Mouse (Mus musculus): ENCODE results near the gene Psme3. TPM values are rescaled to one million over a fixed set of nuclear protein-coding genes. Genes with fewer than 3 reads are reported as not detected.

Psme3 gene
- polyA plus RNA-seq (2016; fragmentation: Nextera tagmentation; extraction: Ambion mirVana) = 131 and 136 TPM in 2 replicates

- Histone ChIP-seq H3K27me3 (replicated peaks) (no peaks in the 10 kb centered on the region), H3K36me3 (peaks cover 34% of the 10 kb centered on the region), H3K4me1 (replicated peaks) (peaks cover 12% of the 10 kb centered on the region), H3K4me3 (peak within 1 kb of the TSS; percentile 92), H3K9ac (peak within 1 kb of the TSS; percentile 96), H3K27ac (ENCODE audit: poor library complexity, severe bottlenecking) (peak within 1 kb of the TSS; percentile 82), H3K9me3 (replicated peaks) (no peaks in the 10 kb centered on the region), H3K4me2 (peak within 1 kb of the TSS; percentile 90)
- under 1% methylated on average over 62 of the region's 62 CpGs for WGBS
- ATAC-seq (ENCODE audit: insufficient number of reproducible peaks, low FRiP score) = peak; percentile 93
These were observed at the start of gene Psme3 for GRCm38 (mm10) chr11:101315665-101316500. Psme3 (plus strand) TSS chr11:101316213.

DNA sequence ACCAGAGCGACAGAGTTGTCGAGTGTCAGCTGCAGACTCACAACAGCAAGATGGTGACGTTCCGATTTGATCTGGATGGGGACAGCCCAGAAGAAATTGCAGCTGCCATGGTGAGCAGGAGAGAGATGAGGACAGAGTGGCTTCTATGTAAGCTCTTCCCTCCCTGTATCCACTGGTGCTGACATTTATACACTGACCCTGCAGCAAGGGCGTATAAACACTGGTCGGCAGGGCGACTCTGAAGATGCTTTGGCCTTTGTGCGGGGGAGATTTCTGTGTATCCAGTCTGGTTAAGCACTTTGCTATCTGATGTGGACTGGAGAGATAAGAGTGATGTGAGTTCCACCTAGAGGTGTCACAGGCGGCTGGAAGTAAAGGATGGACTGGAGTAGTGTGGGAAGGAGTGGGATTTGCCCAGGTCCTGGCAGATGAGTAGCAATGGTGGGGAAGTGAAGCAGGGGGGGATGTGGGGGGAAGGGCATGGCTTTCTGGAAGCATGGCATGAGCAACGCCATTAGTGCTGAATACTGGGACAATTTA lies 46.4 kb upstream of the Psme3 start:
- ATAC-seq (ENCODE audit: insufficient number of reproducible peaks, low FRiP score) = no peak
- H3K27me3 ChIP-seq (replicated peaks) = peaks cover 22% of the 10 kb centered on the region
- peaks cover 20% of the 10 kb centered on the region for H3K4me1 ChIP-seq (replicated peaks)
- no peak overlapping the region for H3K27ac ChIP-seq (ENCODE audit: poor library complexity, severe bottlenecking)
- peak overlapping the region; percentile 38 for H3K4me2 ChIP-seq
- H3K36me3 ChIP-seq = peaks cover 6% of the 10 kb centered on the region; the same call in 1 of the 2 replicates
- H3K4me3 ChIP-seq = no peak overlapping the region
- H3K9ac ChIP-seq = no peak overlapping the region; the same call in 1 of the 2 replicates
- H3K9me3 ChIP-seq (replicated peaks) = no peaks in the 10 kb centered on the region
- WGBS = 17% methylated on average over 10 of the region's 10 CpGs

- Histone ChIP-seq H3K4me3 (no peak overlapping the region), H3K9me3 (replicated peaks) (no peaks in the 10 kb centered on the region), H3K27ac (ENCODE audit: poor library complexity, severe bottlenecking) (no peak overlapping the region), H3K36me3 (peaks cover 19% of the 10 kb centered on the region), H3K4me2 (no peak overlapping the region), H3K27me3 (replicated peaks) (peaks cover 7% of the 10 kb centered on the region; the same call in 1 of the 2 replicates), H3K4me1 (replicated peaks) (peaks cover 28% of the 10 kb centered on the region), H3K9ac (no peak overlapping the region)
- WGBS = 89% methylated on average over 3 of the region's 3 CpGs
- no peak for ATAC-seq (ENCODE audit: insufficient number of reproducible peaks, low FRiP score)
These were observed 43.6 kb upstream of the Psme3 start for GRCm38 (mm10) chr11:101272446-101272845.

DNA sequence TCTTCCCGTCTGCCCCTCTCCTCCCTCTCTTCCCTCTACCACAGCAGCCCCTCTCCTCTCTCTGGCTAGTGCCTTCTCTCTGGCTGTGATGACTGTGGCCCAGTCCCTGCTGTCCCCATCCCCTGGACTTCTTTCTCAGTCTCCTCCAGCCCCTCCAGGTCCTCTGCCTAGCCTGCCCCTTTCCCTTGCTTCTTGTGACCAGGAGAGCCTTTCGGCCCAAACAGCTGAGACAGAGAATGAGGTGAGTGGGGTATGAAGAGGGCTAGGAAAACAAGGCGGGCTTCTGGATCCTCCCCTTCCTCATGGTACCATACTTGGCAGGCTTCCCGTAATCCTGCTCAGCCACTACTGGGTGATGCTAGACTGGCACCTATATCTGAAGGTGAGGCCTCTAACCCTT lies 40.7 kb upstream of the Psme3 start:
- no peak overlapping the region for H3K4me3 ChIP-seq
- H3K9ac ChIP-seq = no peak overlapping the region
- ATAC-seq (ENCODE audit: insufficient number of reproducible peaks, low FRiP score) = no peak
- H3K4me1 ChIP-seq (replicated peaks) = peaks cover 28% of the 10 kb centered on the region
- H3K9me3 ChIP-seq (replicated peaks) = no peaks in the 10 kb centered on the region
- no peak overlapping the region for H3K27ac ChIP-seq (ENCODE audit: poor library complexity, severe bottlenecking)
- 0 out of 2 replicates have a peak, but pooled peaks cover 7% of the 10 kb centered on the region for H3K27me3 ChIP-seq (replicated peaks)
- no peak overlapping the region for H3K4me2 ChIP-seq
- 73% methylated on average over 4 of the region's 4 CpGs for WGBS
- H3K36me3 ChIP-seq = peaks cover 14% of the 10 kb centered on the region

DNA sequence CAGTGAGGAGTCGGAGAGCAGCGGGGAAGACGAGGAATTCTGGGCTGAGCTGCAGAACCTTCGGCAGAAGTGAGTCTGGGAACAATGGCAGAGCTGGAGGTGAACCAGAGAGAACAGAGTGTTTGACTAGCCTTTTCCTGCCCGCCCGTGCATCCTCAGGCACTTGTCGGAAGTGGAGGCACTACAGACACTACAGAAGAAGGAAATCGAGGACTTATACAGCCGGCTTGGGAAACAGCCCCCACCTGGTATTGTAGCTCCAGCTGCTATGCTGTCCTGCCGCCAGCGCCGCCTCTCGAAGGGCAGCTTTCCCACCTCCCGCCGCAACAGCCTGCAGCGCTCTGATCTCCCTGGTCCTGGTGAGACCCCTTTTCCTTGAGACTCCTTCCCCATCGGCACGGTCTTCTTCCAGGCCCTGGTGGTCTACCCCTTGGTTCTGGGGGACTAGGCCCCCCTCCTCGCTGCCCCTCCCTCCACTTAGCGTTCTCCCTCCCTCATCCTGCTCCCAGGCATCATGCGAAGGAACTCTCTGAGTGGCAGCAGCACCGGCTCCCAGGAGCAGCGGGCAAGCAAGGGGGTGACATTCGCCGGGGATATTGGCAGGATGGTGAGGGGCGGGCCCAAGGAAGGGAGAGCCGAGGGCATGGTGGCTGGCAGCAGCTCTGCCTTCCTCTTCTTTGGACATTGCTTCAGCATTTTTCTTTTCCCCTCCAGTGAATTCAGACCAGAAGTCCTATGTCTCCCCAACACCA lies 39.5 kb upstream of the Psme3 start:
- no peak for ATAC-seq (ENCODE audit: insufficient number of reproducible peaks, low FRiP score)
- H3K27me3 ChIP-seq (replicated peaks) = 0 out of 2 replicates have a peak, but pooled peaks cover 9% of the 10 kb centered on the region
- peak overlapping the region; percentile 87 for H3K4me2 ChIP-seq
- H3K4me1 ChIP-seq (replicated peaks) = peaks cover 28% of the 10 kb centered on the region
- H3K27ac ChIP-seq (ENCODE audit: poor library complexity, severe bottlenecking) = no peak overlapping the region
- H3K9me3 ChIP-seq (replicated peaks) = no peaks in the 10 kb centered on the region
- H3K9ac ChIP-seq = 0 out of 2 replicates have a peak overlapping the region, but pooled peaks have one; percentile 43
- H3K4me3 ChIP-seq = peak overlapping the region; percentile 10; the same call in 1 of the 2 replicates
- 29% methylated on average over 27 of the region's 27 CpGs for WGBS
- H3K36me3 ChIP-seq = peaks cover 14% of the 10 kb centered on the region

- Histone ChIP-seq H3K27me3 (replicated peaks) (0 out of 2 replicates have a peak, but pooled peaks cover 9% of the 10 kb centered on the region), H3K36me3 (peaks cover 14% of the 10 kb centered on the region), H3K9me3 (replicated peaks) (no peaks in the 10 kb centered on the region), H3K4me1 (replicated peaks) (peaks cover 28% of the 10 kb centered on the region), H3K4me3 (peak overlapping the region; percentile 84), H3K9ac (peak overlapping the region; percentile 86), H3K4me2 (peak overlapping the region; percentile 87), H3K27ac (ENCODE audit: poor library complexity, severe bottlenecking) (no peak overlapping the region)
- no peak for ATAC-seq (ENCODE audit: insufficient number of reproducible peaks, low FRiP score)
- WGBS = 66% methylated on average over 12 of the region's 12 CpGs
These were observed 38.4 kb upstream of the Psme3 start for GRCm38 (mm10) chr11:101277381-101278222.

GRCm38 (mm10) chr11:101278223-101279192 lies 37.5 kb upstream of the Psme3 start, which contains the start of the genes Cntd1 and Coa3:
Cntd1 (plus strand) TSS chr11:101279012.
Coa3 (minus strand) TSS chr11:101279114.
- Histone ChIP-seq H3K4me3 (peak within 1 kb of the TSS; percentile 84), H3K9me3 (replicated peaks) (no peaks in the 10 kb centered on the region), H3K36me3 (peaks cover 14% of the 10 kb centered on the region), H3K27me3 (replicated peaks) (0 out of 2 replicates have a peak, but pooled peaks cover 9% of the 10 kb centered on the region), H3K4me2 (peak within 1 kb of the TSS; percentile 87), H3K9ac (peak within 1 kb of the TSS; percentile 86), H3K27ac (ENCODE audit: poor library complexity, severe bottlenecking) (peak within 1 kb of the TSS; percentile 78), H3K4me1 (replicated peaks) (peaks cover 28% of the 10 kb centered on the region)
- WGBS = 8% methylated on average over 45 of the region's 45 CpGs
- ATAC-seq (ENCODE audit: insufficient number of reproducible peaks, low FRiP score) = peak; percentile 94

- Histone ChIP-seq H3K4me1 (replicated peaks) (peaks cover 28% of the 10 kb centered on the region), H3K4me2 (peak overlapping the region; percentile 87), H3K27me3 (replicated peaks) (0 out of 2 replicates have a peak, but pooled peaks cover 9% of the 10 kb centered on the region), H3K27ac (ENCODE audit: poor library complexity, severe bottlenecking) (no peak overlapping the region), H3K36me3 (peaks cover 14% of the 10 kb centered on the region), H3K9ac (peak overlapping the region; percentile 32; the same call in 1 of the 2 replicates), H3K9me3 (replicated peaks) (no peaks in the 10 kb centered on the region), H3K4me3 (peak overlapping the region; percentile 84)
- ATAC-seq (ENCODE audit: insufficient number of reproducible peaks, low FRiP score) = peak; percentile 27; the same call in 1 of the 2 replicates
- WGBS = 60% methylated on average over 14 of the region's 14 CpGs
These were observed 36.8 kb upstream of the Psme3 start for GRCm38 (mm10) chr11:101279193-101279569.

DNA sequence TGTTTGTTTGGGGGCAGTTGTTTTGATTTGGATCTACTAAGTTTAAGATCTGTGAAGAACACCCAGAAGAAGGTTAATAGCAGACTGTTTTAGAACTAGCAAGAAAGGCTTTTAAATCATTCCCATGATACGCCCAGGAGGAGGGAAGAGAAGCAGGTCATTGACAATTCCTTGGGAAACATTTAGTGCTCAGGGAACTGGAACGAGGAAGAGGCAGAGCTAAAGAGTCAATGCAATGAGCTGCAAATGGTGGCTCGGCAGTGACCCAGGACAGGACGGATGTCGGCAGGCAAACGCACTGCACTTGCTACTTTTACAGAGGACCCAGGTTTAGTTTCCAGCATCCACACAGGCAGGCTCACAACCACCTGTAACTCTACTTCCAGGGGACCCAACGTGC lies 35.2 kb upstream of the Psme3 start:
- H3K4me1 ChIP-seq (replicated peaks) = peaks cover 28% of the 10 kb centered on the region
- 0 out of 2 replicates have a peak, but pooled peaks cover 9% of the 10 kb centered on the region for H3K27me3 ChIP-seq (replicated peaks)
- H3K27ac ChIP-seq (ENCODE audit: poor library complexity, severe bottlenecking) = no peak overlapping the region
- no peak overlapping the region for H3K4me2 ChIP-seq
- H3K36me3 ChIP-seq = peaks cover 17% of the 10 kb centered on the region
- no peak overlapping the region for H3K4me3 ChIP-seq
- WGBS = 53% methylated on average over 7 of the region's 7 CpGs
- ATAC-seq (ENCODE audit: insufficient number of reproducible peaks, low FRiP score) = no peak
- no peaks in the 10 kb centered on the region for H3K9me3 ChIP-seq (replicated peaks)
- no peak overlapping the region for H3K9ac ChIP-seq
